In the genomic region with DNA sequence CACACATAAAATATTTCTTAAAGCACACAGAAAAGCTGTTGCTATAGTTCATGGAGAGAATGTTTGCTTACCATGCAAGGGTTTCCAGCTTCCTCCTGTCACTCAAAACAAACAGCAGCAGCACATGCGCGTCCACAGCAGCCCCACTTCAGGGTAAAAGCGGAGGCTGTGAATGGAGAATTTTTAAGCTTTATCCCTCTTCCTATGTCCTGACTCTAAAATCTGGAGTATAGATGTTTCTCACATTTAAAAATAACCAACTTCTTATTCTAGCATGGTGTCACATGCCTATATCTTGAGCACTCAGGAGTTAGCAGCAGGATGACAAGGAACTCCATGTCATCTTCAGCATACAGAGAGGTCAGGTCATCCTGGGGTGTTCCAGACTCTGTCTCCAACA, we compare ENCODE assay signal across 25 mouse cellular contexts.
"Had no signal": no experiment of that assay in that cellular context is flagged by ENCODE, and none has a peak within 500 bp of the region (broad histone marks: within the 10 kb centered on the region; RNA-seq: fewer than 3 reads in every experiment).

No protein-coding gene starts in this region.

- ATAC-seq: hindbrain, embryonic 16.5 days; inflammation-experienced regulatory T-cells, adult 6 months; intestine, embryonic 15.5 days; intestine, postnatal 0 days had no signal

- H3K27ac ChIP-seq: gastrocnemius, adult 2 months; heart, embryonic 10.5 days; hindbrain, embryonic 10.5 days; hindbrain, embryonic 12.5 days; hindbrain, embryonic 14.5 days; intestine, embryonic 15.5 days; layer of hippocampus, adult 2 months; limb, embryonic 10.5 days; limb, embryonic 12.5 days; liver, embryonic 13.5 days had no signal

- DNase-seq: gastrocnemius, adult 2 months; gastrocnemius, postnatal 10 days; gastrocnemius, postnatal 25 days; heart, adult 18-20 months; heart, postnatal 10 days; heart, postnatal 4 days; kidney, adult 18-20 months; kidney, adult 8-10 months; kidney, postnatal 10 days; kidney, postnatal 25 days; kidney, postnatal 4 days; liver; liver, embryonic 13.5 days had no signal

- H3K4me3 ChIP-seq: gastrocnemius, adult 2 months; heart, embryonic 10.5 days; heart, embryonic 12.5 days; hindbrain, embryonic 10.5 days; hindbrain, embryonic 12.5 days; intestine, embryonic 15.5 days; layer of hippocampus, adult 2 months; limb, embryonic 10.5 days; limb, embryonic 12.5 days; liver, embryonic 13.5 days had no signal
